ENCODE assay signal across 19 mouse cellular contexts in the genomic region with DNA sequence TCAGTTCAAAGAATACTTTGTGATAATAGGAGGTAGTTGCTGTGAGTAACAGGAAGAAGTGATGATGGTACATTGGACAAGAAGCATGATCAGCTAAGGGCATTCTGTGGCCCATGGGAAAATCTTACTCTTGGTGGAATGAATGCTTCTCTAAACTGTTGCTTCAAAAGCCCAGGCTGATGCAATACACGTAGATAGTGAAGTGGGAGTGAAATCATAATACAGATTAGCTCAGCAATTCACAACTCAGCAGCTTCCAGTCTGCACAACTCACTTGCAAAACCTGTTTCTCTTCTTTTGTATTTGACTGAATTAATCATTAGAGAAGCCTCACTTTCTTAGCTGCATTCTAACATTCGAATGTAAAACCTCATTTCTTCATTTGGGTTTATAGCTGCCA. TPM values are rescaled to one million over a fixed set of nuclear protein-coding genes. Genes with fewer than 3 reads are reported as not detected.
DNase-seq lines count a peak whose midpoint lies in the region; ATAC-seq and TF ChIP-seq lines count a peak whose summit lies in the region.
"Had no signal": no experiment of that assay in that cellular context is flagged by ENCODE, and none has a peak within 500 bp of the region (broad histone marks: within the 10 kb centered on the region; RNA-seq: fewer than 3 reads in every experiment).

No protein-coding gene starts in this region.

- peak; percentile 8 for DNase-seq in urinary bladder, postnatal 14 days (ENCODE audit: low spot score)
- DNase-seq in urinary bladder, adult 2 months (ENCODE audit: low spot score) = no peak
- no peak for DNase-seq in gastrocnemius, postnatal 36 days
- DNase-seq in left cerebral cortex, adult 9 months (ENCODE audit: low spot score in 2 of 2) = no peak
- no peak for DNase-seq in adrenal gland, postnatal 36 days
- DNase-seq: adrenal gland, postnatal 25 days; cerebellum, postnatal 10 days; forebrain, postnatal 0 days; gastrocnemius, postnatal 14 days; kidney, adult 11 months; right cerebral cortex, adult 18-20 months; thymus, adult 18-20 months had no signal

- peak overlapping the region; percentile 21; the same call in 1 of the 2 replicates for H3K27ac ChIP-seq in intestine, postnatal 0 days (ENCODE audit: low read depth, low read length)
- H3K27ac ChIP-seq: heart, embryonic 13.5 days; hindbrain, embryonic 12.5 days; liver, embryonic 15.5 days had no signal

- H3K4me2 ChIP-seq in intestine, postnatal 0 days (replicated peaks; ENCODE audit: low read depth) = no peak overlapping the region
- H3K4me2 ChIP-seq: heart, embryonic 13.5 days; hindbrain, embryonic 12.5 days; liver, embryonic 15.5 days; midbrain, embryonic 11.5 days had no signal

- peak; percentile 96 for ATAC-seq in intestine, postnatal 0 days
- ATAC-seq in megakaryocyte progenitor cell, adult 5-6 weeks (replicated peaks; ENCODE audit: poor library complexity) = peak; percentile 88
- ATAC-seq: activated CD4-positive, CD25-positive, alpha-beta regulatory T cell, adult 4 months; forebrain, postnatal 0 days had no signal

- no peaks in the 10 kb centered on the region; the same call in 1 of the 2 replicates for H3K4me1 ChIP-seq in intestine, postnatal 0 days (replicated peaks; ENCODE audit: control insufficient read depth, insufficient read depth, low read length)
- H3K4me1 ChIP-seq: hindbrain, embryonic 12.5 days; liver, embryonic 15.5 days had no signal

- no peak overlapping the region for H3K9ac ChIP-seq in intestine, postnatal 0 days (ENCODE audit: low read depth, low read length)
- H3K9ac ChIP-seq: forebrain, postnatal 0 days; heart, embryonic 13.5 days; hindbrain, embryonic 12.5 days; liver, embryonic 15.5 days had no signal

- intact Hi-C loops in gastrocnemius, postnatal 36 days (cut with DNase I) = no loop called here

- no peaks in the 10 kb centered on the region for H3K9me3 ChIP-seq in intestine, postnatal 0 days (ENCODE audit: control insufficient read depth)
- H3K9me3 ChIP-seq: heart, embryonic 13.5 days; hindbrain, embryonic 12.5 days; liver, embryonic 15.5 days had no signal

- WGBS in intestine, postnatal 0 days = 11% methylated on average over 2 of the region's 2 CpGs

- H3K36me3 ChIP-seq in intestine, postnatal 0 days (ENCODE audit: control insufficient read depth, insufficient read depth) = no peaks in the 10 kb centered on the region
- H3K36me3 ChIP-seq: heart, embryonic 13.5 days; hindbrain, embryonic 12.5 days; liver, embryonic 15.5 days had no signal

- no peak for TF ChIP-seq CTCF in intestine, postnatal 0 days (IDR thresholded peaks at IDR 0.05; ENCODE audit: low read depth)

- H3K27me3 ChIP-seq in intestine, postnatal 0 days (replicated peaks; ENCODE audit: control insufficient read depth, insufficient read depth, low read length) = no peaks in the 10 kb centered on the region
- H3K27me3 ChIP-seq: heart, embryonic 13.5 days; hindbrain, embryonic 12.5 days; liver, embryonic 15.5 days had no signal

- no peak overlapping the region for H3K4me3 ChIP-seq in intestine, postnatal 0 days (ENCODE audit: low read depth, low read length)
- H3K4me3 ChIP-seq: heart, embryonic 13.5 days; hindbrain, embryonic 12.5 days; liver, embryonic 15.5 days had no signal

RNA-seq across cellular contexts. Expression of a gene that starts 6.4 kb away (rescaled TPM):
- 34.9 and 42.8 TPM in 2 replicates for polyA plus RNA-seq in urinary bladder, adult 2 months (2012; rRNA removed)
- polyA plus RNA-seq in intestine, postnatal 0 days (2015; fragmentation: Nextera tagmentation; extraction: Ambion mirVana) = 48.9 and 49.3 TPM in 2 replicates
- total RNA-seq in megakaryocyte progenitor cell, adult 5-6 weeks (2015) = 100 and 107 TPM in 2 replicates
- total RNA-seq in megakaryocyte progenitor cell, adult 5-6 weeks (2017) = 81.5 and 87.4 TPM in 2 replicates
- total RNA-seq in gastrocnemius, postnatal 36 days (2021) = 10 to 100 TPM; 36.1 to 37.9 TPM
- total RNA-seq in adrenal gland, postnatal 36 days (2021) = 10 to 100 TPM; 18.2 to 32.3 TPM
